Mouse (Mus musculus): ENCODE measurements around the gene Gpr108.

The Gpr108 gene

GRCm38 (mm10) chr17:57271301-57271700, 23.1 kb upstream of the Gpr108 start:
- no peak for DNase-seq (ENCODE audit: extremely low read depth, low read depth)

DNA sequence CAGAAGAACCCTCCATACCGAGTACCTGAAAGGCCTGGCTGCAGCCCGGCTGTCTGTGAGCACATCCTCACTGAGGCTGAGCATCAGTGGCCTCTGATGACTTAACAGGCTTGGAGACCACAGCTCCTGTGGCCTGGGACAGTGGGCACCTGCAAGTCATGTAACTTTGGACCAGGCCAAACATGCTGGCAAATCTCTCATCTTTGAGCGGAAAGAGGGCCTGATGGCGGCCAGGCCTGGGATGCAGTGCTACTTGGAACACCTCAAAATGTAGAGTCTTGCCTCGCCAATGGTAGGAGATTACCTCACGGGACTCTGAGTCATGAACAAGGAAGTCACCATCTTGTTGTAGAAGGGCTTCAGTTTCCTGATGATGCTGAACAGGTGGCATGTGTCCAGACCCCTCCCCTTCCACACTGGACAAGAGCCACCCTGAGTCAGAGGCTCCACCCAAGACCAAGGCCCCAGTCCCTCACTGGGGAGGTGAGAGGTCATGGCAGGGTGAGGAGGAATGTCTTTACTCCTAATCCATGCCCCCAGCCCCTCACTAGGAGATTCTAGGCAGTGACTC, 19.4 kb upstream of the Gpr108 start:
- DNase-seq (ENCODE audit: extremely low read depth, low read depth) = no peak

DNA sequence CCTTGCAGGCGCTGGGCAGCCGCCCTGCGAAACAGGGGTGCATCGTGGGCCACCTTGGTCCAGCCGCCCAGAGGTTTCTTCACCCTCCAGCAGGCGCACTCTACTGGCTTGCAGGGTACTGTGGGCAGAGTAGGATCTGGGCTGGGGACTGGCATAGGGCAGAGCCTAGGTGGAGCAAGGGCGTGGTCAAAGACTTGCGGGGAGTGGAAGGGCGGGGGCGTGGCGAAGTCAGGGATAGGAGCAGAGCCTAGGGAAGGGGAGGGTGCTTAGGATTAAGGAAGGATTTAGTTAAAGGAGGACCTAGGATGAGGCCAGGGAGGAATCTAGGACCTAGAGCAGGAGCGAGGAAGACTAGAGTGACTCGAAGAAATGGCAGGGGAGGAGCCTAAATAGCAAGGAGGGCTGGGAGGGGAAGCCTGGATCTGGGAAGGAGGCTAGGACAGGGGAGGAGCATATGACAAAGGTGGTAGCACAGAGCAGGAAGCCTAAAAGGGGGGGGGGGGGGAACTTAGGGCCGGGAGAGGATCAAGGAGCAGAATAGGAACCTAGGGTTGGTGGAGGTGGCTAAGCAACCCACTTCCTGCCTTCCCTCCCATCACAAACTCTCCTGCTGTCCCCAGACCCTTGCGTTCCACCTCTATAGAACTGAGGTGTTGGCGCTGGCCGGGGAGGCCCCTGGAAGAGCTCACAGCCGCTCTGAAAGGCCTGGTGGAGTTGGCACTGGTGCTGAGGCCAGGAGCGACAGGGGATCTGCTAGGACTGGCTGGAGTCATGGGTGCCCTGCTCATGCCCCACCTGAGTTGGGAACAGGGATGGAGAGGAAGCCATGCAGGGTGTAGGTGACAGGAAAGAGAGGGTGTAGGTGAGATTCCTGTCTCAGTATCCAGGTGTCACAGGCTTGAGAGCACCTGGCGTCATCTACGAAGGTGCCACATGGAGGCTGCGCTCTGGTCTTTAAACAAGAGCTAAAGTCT, 17.0 kb upstream of the Gpr108 start:
- no peak for DNase-seq (ENCODE audit: extremely low read depth, low read depth)

DNA sequence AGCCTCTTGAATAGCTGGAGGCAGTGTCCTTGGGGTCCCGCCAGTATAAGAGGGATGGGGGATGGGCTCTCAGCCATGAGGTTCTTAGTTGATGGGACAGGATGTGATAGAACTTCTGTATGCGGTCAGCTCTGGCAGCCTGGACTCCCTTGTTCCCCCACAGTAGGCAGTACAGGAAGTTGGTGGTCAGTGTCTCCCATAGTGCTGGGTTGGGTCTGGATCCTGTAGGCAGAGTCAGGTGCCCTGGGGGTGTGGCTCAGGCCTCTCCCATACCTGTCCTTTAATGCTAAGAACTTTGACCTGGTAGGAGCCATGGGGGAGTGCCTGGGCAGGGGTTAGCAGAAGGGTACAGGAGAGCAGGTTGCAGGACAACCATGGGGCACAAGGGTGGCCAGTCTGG, 15.9 kb upstream of the Gpr108 start:
- no peak for DNase-seq (ENCODE audit: extremely low read depth, low read depth)

- no peak for DNase-seq (ENCODE audit: extremely low read depth, low read depth)
Observed at GRCm38 (mm10) chr17:57262901-57263550, 14.8 kb upstream of the Gpr108 start.

- DNase-seq (ENCODE audit: extremely low read depth, low read depth) = no peak
Observed at GRCm38 (mm10) chr17:57261796-57262195, 13.6 kb upstream of the Gpr108 start.

- no peak for DNase-seq (ENCODE audit: extremely low read depth, low read depth)
Observed at GRCm38 (mm10) chr17:57261286-57261685, 13.0 kb upstream of the Gpr108 start.

GRCm38 (mm10) chr17:57260351-57260750, 12.1 kb upstream of the Gpr108 start:
- DNase-seq (ENCODE audit: extremely low read depth, low read depth) = no peak

- no peak for DNase-seq (ENCODE audit: extremely low read depth, low read depth)
Observed at GRCm38 (mm10) chr17:57259742-57260141, 11.5 kb upstream of the Gpr108 start.

GRCm38 (mm10) chr17:57258191-57258590, 9.9 kb upstream of the Gpr108 start:
- no peak for DNase-seq (ENCODE audit: extremely low read depth, low read depth)

GRCm38 (mm10) chr17:57256921-57257485, 8.8 kb upstream of the Gpr108 start:
- no peak for DNase-seq (ENCODE audit: extremely low read depth, low read depth)

- DNase-seq (ENCODE audit: extremely low read depth, low read depth) = no peak
Observed at GRCm38 (mm10) chr17:57255354-57255753, 7.1 kb upstream of the Gpr108 start.

DNA sequence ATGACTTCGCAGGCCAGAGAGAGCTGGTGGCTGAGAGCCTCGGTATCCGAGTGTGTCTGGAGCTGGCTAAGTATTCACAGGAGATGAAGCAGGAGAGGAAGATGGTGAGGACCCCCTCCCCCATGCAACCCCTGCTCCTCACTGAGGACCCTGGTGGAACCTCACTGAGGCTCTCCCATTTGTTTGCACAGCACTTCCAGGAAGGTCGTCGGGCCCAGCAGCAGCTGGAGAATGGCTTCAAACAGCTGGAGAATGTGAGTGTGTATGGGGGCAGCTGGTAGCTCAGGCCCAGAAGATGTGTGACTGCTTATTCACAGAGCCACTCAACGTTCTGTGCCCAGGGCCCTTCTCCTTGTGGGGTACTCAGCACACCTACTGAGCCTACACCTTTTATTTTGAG, 5.1 kb upstream of the Gpr108 start:
- no peak for DNase-seq (ENCODE audit: extremely low read depth, low read depth)

DNA sequence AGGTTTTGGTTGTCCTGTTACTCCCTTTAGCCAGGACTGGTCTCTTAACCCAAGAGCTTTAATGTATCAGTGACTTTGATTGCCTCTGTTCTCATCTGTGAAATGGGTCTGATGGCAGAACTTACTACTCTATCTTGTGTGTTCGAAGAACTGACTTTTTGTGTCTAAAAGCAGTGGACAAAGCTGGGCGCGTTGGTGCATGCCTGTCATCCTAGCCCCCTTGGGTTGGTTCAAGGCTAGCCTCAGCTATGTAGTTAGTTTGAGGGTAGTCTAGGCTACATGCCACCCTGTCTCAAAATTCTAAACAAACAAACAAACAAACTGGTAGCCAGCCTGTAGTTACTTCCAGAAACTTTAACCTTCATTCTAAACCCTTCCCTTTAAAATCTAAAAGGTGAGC, 3.2 kb upstream of the Gpr108 start:
- no peak for DNase-seq (ENCODE audit: extremely low read depth, low read depth)

GRCm38 (mm10) chr17:57250461-57251160, 2.4 kb upstream of the Gpr108 start:
- DNase-seq (ENCODE audit: extremely low read depth, low read depth) = no peak

DNA sequence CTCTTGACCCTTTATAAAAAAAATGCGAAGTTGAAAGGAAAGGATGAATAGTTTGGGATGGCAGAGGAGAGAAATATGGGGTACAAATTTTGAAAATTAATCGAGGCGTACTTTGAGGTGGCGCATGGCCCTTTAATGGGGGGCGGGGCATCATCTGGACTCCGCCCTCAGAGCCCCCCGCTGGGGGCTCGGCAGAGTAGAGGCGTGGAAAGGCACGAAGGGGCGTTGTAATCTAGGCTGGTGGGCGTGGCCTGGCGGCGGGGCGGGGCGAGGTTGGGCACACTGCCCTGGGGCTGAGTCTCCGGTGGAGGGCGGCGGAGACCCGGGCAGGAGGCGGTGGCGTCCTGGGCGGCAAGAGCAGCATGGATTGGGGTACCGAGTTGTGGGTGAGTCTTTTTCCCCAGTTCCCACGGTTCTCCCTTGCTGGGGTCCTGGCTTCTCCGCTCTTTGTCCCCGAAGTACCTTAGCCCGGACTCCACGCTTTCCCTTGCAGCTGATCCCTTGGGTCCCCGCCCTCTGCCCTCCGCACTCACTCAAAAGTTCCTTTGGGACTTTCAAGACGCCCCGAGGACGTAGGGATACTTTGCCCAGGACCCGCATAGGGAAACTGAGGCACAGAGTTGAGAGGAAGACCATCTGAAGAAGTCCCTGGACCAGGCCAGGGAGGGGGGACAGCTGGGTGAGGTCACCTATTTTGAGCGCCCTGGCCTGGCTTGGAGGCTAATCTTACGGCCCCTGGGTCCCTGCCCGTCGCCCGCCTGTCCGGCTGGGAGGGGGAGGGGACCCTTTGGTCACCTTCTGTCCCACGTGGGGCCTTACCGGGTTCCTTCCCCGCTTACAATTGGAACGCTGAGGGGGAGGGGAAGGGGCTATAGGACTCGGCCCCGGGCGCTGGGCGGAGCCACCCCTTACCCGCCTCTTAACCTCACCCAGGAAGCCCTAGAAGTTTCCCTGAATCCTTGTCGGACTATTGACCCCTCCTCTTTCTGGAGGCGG, 1.2 kb upstream of the Gpr108 start, which contains the start of gene Trip10:
Gene Trip10 (plus strand): TSS at position 270 of the 996 bp plus-strand sequence.
- peak; percentile 36 for DNase-seq (ENCODE audit: extremely low read depth, low read depth)

DNA sequence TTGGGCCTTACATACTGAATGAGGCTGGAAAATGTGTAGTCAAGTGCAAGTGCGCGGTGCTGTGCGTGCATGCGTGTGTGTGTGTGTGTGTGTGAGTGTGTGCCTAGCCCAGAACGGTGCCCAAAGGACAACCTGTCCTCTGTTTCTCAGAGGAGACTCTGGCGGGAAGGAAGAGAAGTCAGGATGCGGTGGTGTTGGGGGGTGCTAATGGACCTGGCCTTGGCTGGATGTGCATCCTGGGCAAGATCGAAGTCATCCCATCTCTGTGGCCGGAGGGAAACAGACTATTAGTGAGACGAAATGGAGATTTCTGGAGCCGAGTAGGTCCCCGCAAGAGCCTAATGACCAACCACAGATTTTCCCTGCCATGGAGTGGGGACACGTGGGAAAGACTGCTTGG, 525 bp upstream of the Gpr108 start:
- peak; percentile 25 for DNase-seq (ENCODE audit: extremely low read depth, low read depth)

DNA sequence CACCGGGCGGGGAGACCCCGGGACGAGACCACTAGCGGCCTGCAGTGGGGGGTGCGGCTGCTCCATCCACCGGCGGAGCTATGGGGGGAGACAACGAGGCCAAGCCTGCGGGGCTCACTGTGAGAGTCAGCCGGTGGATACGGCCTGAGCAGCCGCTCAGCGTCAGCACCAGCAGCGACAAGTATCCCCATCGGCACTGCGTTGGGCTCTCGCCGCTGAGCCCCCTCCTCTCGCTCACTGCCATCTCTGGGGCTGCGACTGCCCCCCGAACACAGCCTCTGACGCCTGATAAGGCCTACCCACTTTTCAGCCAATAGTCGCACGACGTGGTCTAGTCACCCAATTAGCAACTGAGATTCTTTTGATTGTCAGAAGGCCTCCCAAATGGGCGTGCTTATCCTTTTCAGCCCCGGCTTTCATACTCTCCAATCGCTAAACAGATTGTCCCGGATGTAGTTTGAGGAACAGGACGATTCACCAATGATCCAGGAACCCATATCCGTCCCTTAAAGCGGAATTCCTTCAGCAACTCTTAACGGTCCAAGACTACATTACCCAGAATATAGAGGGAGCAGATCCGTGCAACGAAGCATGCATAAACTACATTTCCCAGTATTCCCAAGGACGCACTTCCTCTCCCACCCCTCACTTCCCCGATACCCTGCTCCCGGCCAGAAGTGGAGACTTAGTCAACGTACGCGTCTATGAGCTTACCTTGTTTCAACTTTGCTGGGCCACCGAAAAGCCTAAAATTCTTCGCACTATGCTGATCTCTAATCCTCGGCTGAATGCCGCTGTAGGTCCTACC, 649 bp downstream of the Gpr108 start:
- DNase-seq (ENCODE audit: extremely low read depth, low read depth) = peak; percentile 100

Measured in MEL-GATA-1-ER (cell line).